Mouse (Mus musculus): ENCODE data around the gene Gpr19. TPM values are rescaled to one million over a fixed set of nuclear protein-coding genes. Genes with fewer than 3 reads are reported as not detected.

The Gpr19 gene
- total RNA-seq, 2 experiments from 2014 or later = 7.2 to 19.7 TPM

Other genes starting within 250 kb of the Gpr19 start
- 10.5 TPM in 1 of 2 replicates, not detected in the other for gene Dusp16, start 106.0 kb downstream of the Gpr19 start, total RNA-seq (2015; ENCODE audit: low replicate concordance)
- 2.9 and 5.0 TPM in 2 replicates for gene Dusp16, start 106.0 kb downstream of the Gpr19 start, total RNA-seq (2017; ENCODE audit: low replicate concordance)
- 5.8 and 6.7 TPM in 2 replicates for gene Crebl2, start 68.4 kb downstream of the Gpr19 start, total RNA-seq (2015; ENCODE audit: low replicate concordance)
- 10.5 and 13.7 TPM in 2 replicates for gene Crebl2, start 68.4 kb downstream of the Gpr19 start, total RNA-seq (2017; ENCODE audit: low replicate concordance)
- gene Cdkn1b, start 21.8 kb upstream of the Gpr19 start, total RNA-seq (2015; ENCODE audit: low replicate concordance) = 62.7 and 90.5 TPM in 2 replicates
- gene Cdkn1b, start 21.8 kb upstream of the Gpr19 start, total RNA-seq (2017; ENCODE audit: low replicate concordance) = 107 and 117 TPM in 2 replicates
- gene Apold1, start 83.1 kb upstream of the Gpr19 start, total RNA-seq (2015; ENCODE audit: low replicate concordance) = 8.8 and 11.5 TPM in 2 replicates
- gene Apold1, start 83.1 kb upstream of the Gpr19 start, total RNA-seq (2017; ENCODE audit: low replicate concordance) = 16.0 and 17.9 TPM in 2 replicates
- gene Ddx47, start 113.0 kb upstream of the Gpr19 start, total RNA-seq (2015; ENCODE audit: low replicate concordance) = 31.7 and 44.0 TPM in 2 replicates
- 35.2 and 49.3 TPM in 2 replicates for gene Ddx47, start 113.0 kb upstream of the Gpr19 start, total RNA-seq (2017; ENCODE audit: low replicate concordance)
- gene Gprc5a, start 167.1 kb upstream of the Gpr19 start, total RNA-seq (2015; ENCODE audit: low replicate concordance) = not detected in 2 replicates
- not detected in 2 replicates for gene Gprc5a, start 167.1 kb upstream of the Gpr19 start, total RNA-seq (2017; ENCODE audit: low replicate concordance)
- 1.4 and 5.0 TPM in 2 replicates for gene Gprc5d, start 219.7 kb upstream of the Gpr19 start, total RNA-seq (2015; ENCODE audit: low replicate concordance)
- not detected in 2 replicates for gene Gprc5d, start 219.7 kb upstream of the Gpr19 start, total RNA-seq (2017; ENCODE audit: low replicate concordance)

Measured in erythroid progenitor cell, adult 5-6 weeks (primary cell).